Mouse (Mus musculus): ENCODE data around the gene 2310022A10Rik.
A peak's percentile ranks its signal among the peaks of the same experiment; 100 is the strongest.

2310022A10Rik gene

DNA sequence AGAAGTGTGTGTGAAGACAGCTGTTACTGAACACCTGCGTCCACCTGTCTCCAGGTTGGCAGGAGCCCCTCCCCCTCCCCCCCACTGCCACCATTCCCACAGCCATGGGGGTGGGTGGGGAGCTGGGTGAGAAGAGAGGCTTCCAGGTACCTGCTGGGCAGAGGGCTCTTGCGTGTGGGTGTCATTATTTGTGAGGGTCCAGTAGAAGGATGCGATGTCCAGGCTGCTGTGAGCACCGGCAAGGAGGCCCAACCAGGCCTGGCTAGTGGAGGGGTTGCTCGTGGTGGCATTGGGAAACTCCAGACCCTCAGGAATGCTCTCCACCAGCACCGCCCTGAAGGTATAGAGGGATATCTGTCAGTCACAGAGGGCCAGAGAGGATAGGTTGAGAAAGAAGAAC is 12.1 kb upstream of the 2310022A10Rik start:
- no peak for DNase-seq (ENCODE audit: low spot score in 2 of 2)

GRCm38 (mm10) chr7:27541431-27541830 is 11.6 kb upstream of the 2310022A10Rik start:
- DNase-seq (ENCODE audit: low spot score in 2 of 2), result peak; percentile 92 to 96

- no peak for DNase-seq (ENCODE audit: low spot score in 2 of 2)
Observed at GRCm38 (mm10) chr7:27541922-27542321, 11.1 kb upstream of the 2310022A10Rik start.

- peak; percentile 87 to 93 for DNase-seq (ENCODE audit: low spot score in 2 of 2)
Observed at GRCm38 (mm10) chr7:27542392-27543033, 10.5 kb upstream of the 2310022A10Rik start.

DNA sequence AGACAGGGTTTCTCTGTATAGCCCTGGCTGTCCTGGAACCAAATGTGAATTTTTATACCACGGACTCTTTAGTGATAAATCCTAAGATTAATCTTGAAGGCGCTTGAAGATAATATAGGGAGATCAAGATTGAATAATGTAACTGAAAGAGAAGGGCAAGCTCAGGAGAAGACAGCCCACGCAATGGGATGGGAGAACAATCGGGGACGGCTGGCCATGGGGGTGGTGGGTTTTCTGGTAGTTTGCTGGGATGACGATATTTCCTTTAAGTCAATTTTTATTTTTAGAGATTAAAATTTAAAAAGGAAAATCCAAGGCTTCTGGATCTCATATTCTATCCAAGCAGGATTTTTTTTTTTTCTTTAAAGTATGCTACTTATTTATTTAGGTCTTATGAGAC is 10.0 kb upstream of the 2310022A10Rik start:
- no peak for DNase-seq (ENCODE audit: low spot score in 2 of 2)

- no peak for DNase-seq (ENCODE audit: low spot score in 2 of 2)
Observed at GRCm38 (mm10) chr7:27543851-27544250, 9.2 kb upstream of the 2310022A10Rik start.

- no peak for DNase-seq (ENCODE audit: low spot score in 2 of 2)
Observed at GRCm38 (mm10) chr7:27544675-27545370, 8.2 kb upstream of the 2310022A10Rik start.

- no peak for DNase-seq (ENCODE audit: low spot score in 2 of 2)
Observed at GRCm38 (mm10) chr7:27549597-27549996, 3.4 kb upstream of the 2310022A10Rik start.

DNA sequence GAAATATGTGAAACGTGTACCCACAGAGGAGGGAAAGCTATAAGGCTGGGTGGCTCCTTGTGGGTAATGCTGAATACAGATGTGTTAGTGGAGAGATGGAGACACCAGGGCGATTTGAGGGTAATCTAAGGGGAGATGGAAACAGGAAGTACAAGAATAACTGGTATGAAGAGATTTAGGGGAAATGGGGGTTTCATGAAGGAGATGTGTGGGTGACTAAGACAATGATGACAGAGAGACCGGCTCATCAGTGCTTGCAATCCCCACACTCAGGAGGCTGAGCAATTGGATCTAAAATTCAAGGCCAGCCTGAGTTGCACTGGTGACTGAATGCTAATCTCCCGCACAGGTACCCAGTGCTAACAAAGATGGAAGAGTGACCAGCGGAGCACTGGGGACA is 963 bp upstream of the 2310022A10Rik start:
- no peak for DNase-seq (ENCODE audit: low spot score in 2 of 2)

- DNase-seq (ENCODE audit: low spot score in 2 of 2), result no peak
Observed at GRCm38 (mm10) chr7:27560291-27560887, 7.4 kb downstream of the 2310022A10Rik start.

GRCm38 (mm10) chr7:27560978-27561377 is 7.9 kb downstream of the 2310022A10Rik start:
- DNase-seq (ENCODE audit: low spot score in 2 of 2), result no peak

DNA sequence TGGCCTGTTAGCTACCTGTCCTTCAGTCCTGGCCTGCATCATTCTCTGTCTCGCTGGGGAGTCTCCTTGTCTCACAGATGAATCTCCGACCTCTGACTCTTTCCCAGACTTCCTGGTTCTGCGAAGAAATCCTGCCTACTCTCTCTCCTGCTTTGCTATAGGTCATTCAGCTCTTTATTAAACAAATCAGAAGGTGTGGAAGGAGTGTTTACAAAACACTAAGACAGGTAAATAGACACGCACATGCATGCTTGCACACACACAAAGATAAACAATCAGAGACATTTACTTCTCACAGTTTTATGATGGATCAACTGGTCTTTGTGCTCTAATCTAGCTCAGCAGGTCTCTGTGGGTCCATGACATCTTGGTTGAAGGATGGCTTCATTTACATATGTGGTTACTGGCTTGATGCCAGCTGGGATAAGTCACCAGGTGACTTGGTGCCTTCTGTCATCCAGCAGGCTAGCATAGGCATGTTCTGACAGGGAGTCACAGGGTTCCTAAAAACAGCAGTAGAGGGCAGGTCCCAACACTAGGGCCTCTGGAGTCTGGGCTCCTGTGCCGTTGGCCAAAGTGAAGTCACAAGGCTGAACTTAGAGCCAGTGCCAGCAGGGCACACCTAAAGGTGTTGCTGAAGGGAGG is 16.7 kb downstream of the 2310022A10Rik start:
- no peak for DNase-seq (ENCODE audit: low spot score in 2 of 2)

- no peak for DNase-seq (ENCODE audit: low spot score in 2 of 2)
Observed at GRCm38 (mm10) chr7:27572133-27572532, 19.1 kb downstream of the 2310022A10Rik start.

DNA sequence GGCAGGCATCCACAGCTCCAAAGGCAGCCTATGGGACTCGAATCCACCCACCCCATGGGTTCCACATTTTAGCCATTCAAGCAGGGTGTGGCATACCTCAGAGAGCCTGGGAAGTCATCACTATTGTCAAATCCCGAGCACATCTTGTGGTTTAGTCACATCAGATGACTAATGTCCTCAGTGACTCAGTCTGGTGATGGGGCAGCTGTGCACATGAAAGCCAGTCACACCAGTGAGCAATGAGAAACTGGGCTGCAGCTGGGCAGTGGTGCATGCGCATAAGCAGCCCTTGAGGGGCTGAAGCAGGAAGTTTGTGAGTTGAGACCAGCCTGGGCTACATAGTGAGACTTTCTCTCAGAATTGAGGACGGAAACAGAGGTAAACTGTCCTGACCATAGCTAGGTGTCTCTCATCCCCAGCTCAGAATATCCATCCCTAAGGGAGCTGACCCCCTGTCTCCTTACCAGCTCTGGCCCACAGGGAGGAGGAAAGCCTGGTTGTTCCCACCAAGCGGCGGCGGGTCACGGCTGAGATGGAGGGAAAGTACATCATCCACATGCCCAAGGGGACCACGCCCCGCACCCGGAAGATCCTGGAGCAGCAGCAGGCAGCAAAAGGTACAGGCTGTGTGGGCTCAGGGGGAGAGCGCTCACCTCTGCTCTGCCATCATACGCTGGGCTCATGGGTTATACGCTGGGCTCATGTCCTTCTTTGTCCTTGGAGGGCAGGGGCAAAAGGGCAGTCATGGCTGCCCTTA is 21.3 kb downstream of the 2310022A10Rik start:
- DNase-seq (ENCODE audit: low spot score in 2 of 2), result no peak

- DNase-seq (ENCODE audit: low spot score in 2 of 2), result no peak
Observed at GRCm38 (mm10) chr7:27576914-27577313, 23.9 kb downstream of the 2310022A10Rik start.

DNA sequence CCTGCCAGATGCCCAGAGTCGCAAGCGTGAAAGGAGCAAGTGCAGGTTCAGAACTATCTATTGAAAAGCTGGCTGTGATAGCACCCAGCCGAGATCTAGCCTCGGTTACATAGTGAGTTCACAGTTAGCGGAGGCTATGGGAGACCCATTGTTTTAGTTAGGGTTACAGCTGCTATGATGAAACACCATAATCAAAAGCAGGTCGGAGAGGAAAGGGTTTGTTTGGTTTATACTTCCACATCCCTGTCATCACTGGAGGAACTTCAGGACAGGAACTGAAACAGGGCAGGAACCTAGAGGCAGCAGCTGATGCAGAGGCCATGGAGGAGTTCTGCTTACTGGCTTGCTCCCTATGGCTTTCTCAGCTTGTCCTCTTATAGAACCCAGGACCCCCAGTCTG is 24.6 kb downstream of the 2310022A10Rik start:
- DNase-seq (ENCODE audit: low spot score in 2 of 2), result no peak

DNA sequence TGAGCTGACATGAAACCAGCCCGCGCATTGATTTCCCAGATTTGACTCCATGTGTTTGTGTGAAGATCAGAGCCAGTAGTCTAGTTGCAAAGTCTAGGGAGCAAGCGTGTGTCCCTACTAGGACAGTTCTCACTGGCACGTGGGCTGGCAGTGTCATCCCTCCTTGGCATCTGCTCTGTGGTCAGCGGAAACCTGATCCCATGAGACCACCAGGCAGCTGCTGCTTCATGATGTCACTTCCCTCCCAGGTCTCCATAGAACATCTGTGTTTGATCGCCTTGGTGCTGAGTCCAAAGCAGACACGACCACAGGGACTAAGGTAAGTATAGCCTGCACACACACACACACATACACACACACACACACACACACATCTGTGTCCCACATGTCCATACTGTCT is 25.4 kb downstream of the 2310022A10Rik start:
- DNase-seq (ENCODE audit: low spot score in 2 of 2), result no peak

DNA sequence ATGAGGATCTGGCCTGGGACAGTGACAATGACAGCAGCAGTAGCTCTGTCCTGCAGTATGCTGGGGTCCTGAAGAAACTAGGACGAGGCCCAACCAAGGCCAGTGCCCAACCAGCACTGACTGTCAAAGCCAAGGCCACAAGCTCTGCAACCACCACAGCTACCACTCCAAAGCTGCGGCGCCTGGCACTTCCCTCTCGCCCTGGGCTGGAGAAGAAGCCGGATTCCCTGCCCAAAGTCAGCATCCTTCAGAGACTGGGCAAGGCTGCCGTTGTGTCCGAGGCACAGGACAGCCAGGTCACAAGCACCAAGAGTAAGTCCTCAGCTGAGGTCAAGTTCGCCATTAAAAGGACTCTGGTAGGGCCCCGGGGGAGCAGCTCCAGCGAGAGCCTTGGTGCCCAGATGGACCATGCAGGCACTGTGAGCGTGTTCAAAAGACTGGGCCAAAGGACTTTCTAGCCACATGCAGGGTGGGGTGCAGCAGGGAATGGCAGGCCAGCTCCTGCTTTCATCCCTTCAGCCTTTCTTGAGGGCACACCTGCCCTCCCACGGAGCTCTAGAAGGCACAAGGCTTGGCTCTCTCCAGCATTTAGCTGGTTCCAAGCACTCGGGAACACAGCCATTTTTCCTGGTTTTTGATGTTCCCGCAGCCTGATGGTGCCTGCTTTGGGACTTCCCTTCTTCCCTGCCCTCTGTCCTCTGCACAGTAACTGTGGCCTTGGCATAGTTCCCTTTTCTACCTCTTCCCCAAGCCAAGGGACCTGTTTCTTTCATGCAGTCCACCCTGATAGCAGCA is 27.5 kb downstream of the 2310022A10Rik start:
- no peak for DNase-seq (ENCODE audit: low spot score in 2 of 2)

- no peak for DNase-seq (ENCODE audit: low spot score in 2 of 2)
Observed at GRCm38 (mm10) chr7:27586861-27587260, 33.8 kb downstream of the 2310022A10Rik start.

DNA sequence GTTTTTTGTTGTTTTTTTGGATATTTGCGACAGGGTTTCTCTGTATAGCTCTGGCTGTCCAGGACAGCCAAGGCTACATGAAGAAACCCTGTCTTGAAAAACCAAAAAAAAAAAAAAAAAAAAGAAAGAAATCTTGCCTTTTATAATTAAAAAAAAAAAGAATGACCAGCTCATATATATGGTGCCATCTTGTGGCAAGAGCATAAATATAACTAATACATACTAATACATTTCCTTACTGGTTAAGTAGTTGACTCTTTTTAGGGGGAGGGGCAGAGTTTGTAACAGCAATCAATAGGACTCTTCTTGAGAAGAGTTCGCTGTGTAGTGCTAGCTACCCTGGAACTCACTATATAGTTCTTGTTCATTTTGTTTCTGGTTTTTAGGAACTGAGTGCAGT is 34.7 kb downstream of the 2310022A10Rik start:
- DNase-seq (ENCODE audit: low spot score in 2 of 2), result no peak

- no peak for DNase-seq (ENCODE audit: low spot score in 2 of 2)
Observed at GRCm38 (mm10) chr7:27590088-27590487, 37.1 kb downstream of the 2310022A10Rik start.

All from right cerebral cortex, postnatal 36 days (tissue).